Mouse (Mus musculus): ENCODE results near the gene Ybx1. TPM values are rescaled to one million over a fixed set of nuclear protein-coding genes. Genes with fewer than 3 reads are reported as not detected.

The Ybx1 gene
- total and polyA plus RNA-seq, 2 experiments from 2014 or later = 309 to 515 TPM

GRCm38 (mm10) chr4:119266606-119267005 lies 27.8 kb downstream of the Ybx1 start:
- Histone ChIP-seq H3K9ac (replicated peaks; ENCODE audit: low read depth, low read length) (no peak overlapping the region), H3K27ac (ENCODE audit: low read depth) (no peak overlapping the region), H3K4me3 (ENCODE audit: low read depth, low read length) (no peak overlapping the region), H3K4me1 (ENCODE audit: control insufficient read depth, insufficient read depth) (no peaks in the 10 kb centered on the region), H3K36me3 (replicated peaks; ENCODE audit: control insufficient read depth, insufficient read depth, low read length) (peaks cover 16% of the 10 kb centered on the region), H3K9me3 (replicated peaks; ENCODE audit: control insufficient read depth, low read length) (no peaks in the 10 kb centered on the region), H3K4me2 (ENCODE audit: low read depth, low read length) (no peak overlapping the region), H3K27me3 (ENCODE audit: control insufficient read depth, insufficient read depth, low read length) (no peaks in the 10 kb centered on the region)
- TF ChIP-seq CTCF (IDR thresholded peaks at IDR 0.05; ENCODE audit: low read depth) = no peak
- TF ChIP-seq EP300 (IDR thresholded peaks at IDR 0.05; ENCODE audit: low read depth) = no peak
- WGBS = 70% methylated on average over 13 of the region's 13 CpGs
- no peak for DNase-seq (ENCODE audit: low spot score)
- ATAC-seq (ENCODE audit: insufficient read depth, low read depth) = no peak

GRCm38 (mm10) chr4:119263459-119263858 lies 30.9 kb downstream of the Ybx1 start:
- H3K27ac ChIP-seq (ENCODE audit: low read depth) = peak overlapping the region; percentile 44; the same call in 1 of the 2 replicates
- H3K4me1 ChIP-seq (ENCODE audit: control insufficient read depth, insufficient read depth) = no peaks in the 10 kb centered on the region
- ATAC-seq (ENCODE audit: insufficient read depth, low read depth) = no peak
- H3K36me3 ChIP-seq (replicated peaks; ENCODE audit: control insufficient read depth, insufficient read depth, low read length) = no peaks in the 10 kb centered on the region
- H3K4me2 ChIP-seq (ENCODE audit: low read depth, low read length) = no peak overlapping the region
- 44% methylated on average over 3 of the region's 3 CpGs for WGBS
- no peak overlapping the region for H3K4me3 ChIP-seq (ENCODE audit: low read depth, low read length)
- H3K9ac ChIP-seq (replicated peaks; ENCODE audit: low read depth, low read length) = no peak overlapping the region
- no peaks in the 10 kb centered on the region for H3K27me3 ChIP-seq (ENCODE audit: control insufficient read depth, insufficient read depth, low read length)
- DNase-seq (ENCODE audit: low spot score) = no peak
- H3K9me3 ChIP-seq (replicated peaks; ENCODE audit: control insufficient read depth, low read length) = no peaks in the 10 kb centered on the region
- TF ChIP-seq CTCF (IDR thresholded peaks at IDR 0.05; ENCODE audit: low read depth) = no peak

GRCm38 (mm10) chr4:119262483-119262882 lies 31.9 kb downstream of the Ybx1 start:
- H3K36me3 ChIP-seq (replicated peaks; ENCODE audit: control insufficient read depth, insufficient read depth, low read length) = no peaks in the 10 kb centered on the region
- 85% methylated on average over 5 of the region's 5 CpGs for WGBS
- no peak overlapping the region for H3K9ac ChIP-seq (replicated peaks; ENCODE audit: low read depth, low read length)
- H3K4me3 ChIP-seq (ENCODE audit: low read depth, low read length) = no peak overlapping the region
- no peaks in the 10 kb centered on the region for H3K27me3 ChIP-seq (ENCODE audit: control insufficient read depth, insufficient read depth, low read length)
- H3K9me3 ChIP-seq (replicated peaks; ENCODE audit: control insufficient read depth, low read length) = no peaks in the 10 kb centered on the region
- H3K4me2 ChIP-seq (ENCODE audit: low read depth, low read length) = no peak overlapping the region
- peak overlapping the region; percentile 60 for H3K27ac ChIP-seq (ENCODE audit: low read depth)
- no peaks in the 10 kb centered on the region for H3K4me1 ChIP-seq (ENCODE audit: control insufficient read depth, insufficient read depth)
- TF ChIP-seq CTCF (IDR thresholded peaks at IDR 0.05; ENCODE audit: low read depth) (no peak), EP300 (IDR thresholded peaks at IDR 0.05; ENCODE audit: low read depth) (no peak)
- ATAC-seq (ENCODE audit: insufficient read depth, low read depth) (no peak), DNase-seq (ENCODE audit: low spot score) (no peak)

- Histone ChIP-seq H3K27ac (ENCODE audit: low read depth) (peak overlapping the region; percentile 76), H3K9me3 (replicated peaks; ENCODE audit: control insufficient read depth, low read length) (no peaks in the 10 kb centered on the region), H3K27me3 (ENCODE audit: control insufficient read depth, insufficient read depth, low read length) (no peaks in the 10 kb centered on the region), H3K9ac (replicated peaks; ENCODE audit: low read depth, low read length) (no peak overlapping the region), H3K4me1 (ENCODE audit: control insufficient read depth, insufficient read depth) (no peaks in the 10 kb centered on the region), H3K4me2 (ENCODE audit: low read depth, low read length) (no peak overlapping the region), H3K36me3 (replicated peaks; ENCODE audit: control insufficient read depth, insufficient read depth, low read length) (no peaks in the 10 kb centered on the region), H3K4me3 (ENCODE audit: low read depth, low read length) (no peak overlapping the region)
- no peak for DNase-seq (ENCODE audit: low spot score)
- TF ChIP-seq EP300 (IDR thresholded peaks at IDR 0.05; ENCODE audit: low read depth) = peak; percentile 67; the same call in 1 of the 2 replicates
- no peak for TF ChIP-seq CTCF (IDR thresholded peaks at IDR 0.05; ENCODE audit: low read depth)
- ATAC-seq (ENCODE audit: insufficient read depth, low read depth) = peak; percentile 37; the same call in 1 of the 2 replicates
- 38% methylated on average over 7 of the region's 7 CpGs for WGBS
Observed at GRCm38 (mm10) chr4:119261087-119261713, 33.2 kb downstream of the Ybx1 start.

- ATAC-seq (ENCODE audit: insufficient read depth, low read depth) (no peak), DNase-seq (ENCODE audit: low spot score) (no peak)
- Histone ChIP-seq H3K36me3 (replicated peaks; ENCODE audit: control insufficient read depth, insufficient read depth, low read length) (no peaks in the 10 kb centered on the region), H3K9me3 (replicated peaks; ENCODE audit: control insufficient read depth, low read length) (no peaks in the 10 kb centered on the region), H3K9ac (replicated peaks; ENCODE audit: low read depth, low read length) (no peak overlapping the region), H3K27ac (ENCODE audit: low read depth) (no peak overlapping the region), H3K4me2 (ENCODE audit: low read depth, low read length) (no peak overlapping the region), H3K27me3 (ENCODE audit: control insufficient read depth, insufficient read depth, low read length) (no peaks in the 10 kb centered on the region), H3K4me3 (ENCODE audit: low read depth, low read length) (no peak overlapping the region), H3K4me1 (ENCODE audit: control insufficient read depth, insufficient read depth) (no peaks in the 10 kb centered on the region)
- peak; percentile 21; the same call in 1 of the 2 replicates for TF ChIP-seq CTCF (IDR thresholded peaks at IDR 0.05; ENCODE audit: low read depth)
- no peak for TF ChIP-seq EP300 (IDR thresholded peaks at IDR 0.05; ENCODE audit: low read depth)
- 76% methylated on average over 15 of the region's 15 CpGs for WGBS
Observed at GRCm38 (mm10) chr4:119259344-119260254, 34.8 kb downstream of the Ybx1 start.

Data from heart, postnatal 0 days (tissue).